Comparison of ENCODE assay signal across 20 mouse cellular contexts in genomic region chr1:166295548-166295947, GRCm38 (mm10). TPM values are rescaled to one million over a fixed set of nuclear protein-coding genes. Genes with fewer than 3 reads are reported as not detected.
"Had no signal": no experiment of that assay in that cellular context is flagged by ENCODE, and none has a peak within 500 bp of the region (broad histone marks: within the 10 kb centered on the region; RNA-seq: fewer than 3 reads in every experiment).

No protein-coding gene starts in this region.

- H3K4me1 ChIP-seq: liver, embryonic 13.5 days; neural tube, embryonic 12.5 days had no signal

- H3K9me3 ChIP-seq: liver, embryonic 13.5 days; neural tube, embryonic 12.5 days; neural tube, embryonic 15.5 days had no signal

- H3K4me2 ChIP-seq: liver, embryonic 13.5 days; neural tube, embryonic 12.5 days; neural tube, embryonic 15.5 days had no signal

- H3K9ac ChIP-seq: liver, embryonic 13.5 days; neural tube, embryonic 12.5 days; neural tube, embryonic 15.5 days had no signal

- H3K4me3 ChIP-seq: layer of hippocampus, adult 2 months; left cerebral cortex, adult 2 months; liver, embryonic 13.5 days; neural tube, embryonic 12.5 days; neural tube, embryonic 15.5 days had no signal

- H3K27me3 ChIP-seq: neural tube, embryonic 12.5 days; neural tube, embryonic 15.5 days had no signal

- H3K36me3 ChIP-seq: liver, embryonic 13.5 days; neural tube, embryonic 12.5 days; neural tube, embryonic 15.5 days had no signal

- DNase-seq: kidney, adult 18-20 months; layer of hippocampus, adult 9-11 months; liver, embryonic 13.5 days; lung, adult 2 months; retina, postnatal 1 day; right cerebral cortex, postnatal 4 days; thymus, adult 18-20 months; thymus, postnatal 36 days had no signal

- H3K27ac ChIP-seq: kidney, postnatal 0 days; liver, embryonic 13.5 days; macrophage; neural tube, embryonic 12.5 days; neural tube, embryonic 15.5 days had no signal

RNA-seq across cellular contexts. Expression of gene Ildr2, which starts 41.6 kb away (rescaled TPM):
- polyA plus RNA-seq: macrophage had no signal

RNA-seq across cellular contexts. Expression of gene Mael, which starts 57.0 kb away (rescaled TPM):
- polyA plus RNA-seq: kidney, postnatal 0 days; large intestine, adult 2 months; limb, embryonic 11.5 days; liver, adult 2 months; liver, embryonic 13.5 days; liver, embryonic 16.5 days; lung, adult 2 months; lung, embryonic 16.5 days; macrophage; neural tube, embryonic 12.5 days; urinary bladder, adult 2 months had no signal
